Mouse (Mus musculus) testis, adult 2 months (tissue): ENCODE measurements around the gene Atp7a. TPM values are rescaled to one million over a fixed set of nuclear protein-coding genes. Genes with fewer than 3 reads are reported as not detected.
A peak's percentile ranks its signal among the peaks of the same experiment; 100 is the strongest.
"Not testable (repeated sequence)": the region's sequence is repeated elsewhere in the genome, so short reads cannot be mapped to it uniquely, and the experiment has no call there.

Source experiments
- H3K27ac ChIP-seq: fragments of 200-500 bp; 2 replicates; pipeline ENCODE4 v1.5.1; 2012; ENCODE audit warnings: low read depth, low read length; ENCODE audit not compliant: control insufficient read depth, insufficient read depth
- H3K27me3 ChIP-seq: fragments of 200-500 bp; 2 replicates; pipeline ENCODE4 v1.6.1; 2012; ENCODE audit warnings: mild to moderate bottlenecking, low read length, moderate library complexity; ENCODE audit not compliant: control insufficient read depth, insufficient read depth
- H3K36me3 ChIP-seq: fragments of 200-500 bp; 2 replicates; pipeline ENCODE4 v1.6.1; 2012; ENCODE audit warnings: mild to moderate bottlenecking, low read length; ENCODE audit not compliant: control insufficient read depth, insufficient read depth
- H3K4me1 ChIP-seq: fragments of 200-500 bp; 2 replicates; pipeline ENCODE4 v1.6.1; 2012; ENCODE audit warnings: low read length; ENCODE audit not compliant: control insufficient read depth, insufficient read depth
- H3K4me3 ChIP-seq: fragments of 200-500 bp; 2 replicates; pipeline ENCODE4 v1.5.1; 2012; ENCODE audit warnings: low read depth, mild to moderate bottlenecking, low read length, moderate library complexity, mixed read lengths; ENCODE audit not compliant: control insufficient read depth
- CTCF ChIP-seq: fragments of 200-500 bp; IDR thresholded peaks from 2 replicates; pipeline ENCODE4 v1.5.1; 2012; ENCODE audit warnings: low read depth, mild to moderate bottlenecking, inconsistent platforms, low read length, moderate library complexity; ENCODE audit not compliant: control insufficient read depth, insufficient read depth, insufficient replicate concordance
- POLR2A ChIP-seq: fragments of 200-500 bp; IDR thresholded peaks from 2 replicates; pipeline ENCODE4 v1.6.1; 2012; ENCODE audit warnings: low read depth, mild to moderate bottlenecking, inconsistent platforms, low read length, moderate library complexity; ENCODE audit not compliant: control insufficient read depth
- polyA plus RNA-seq: library from polyadenylated mRNA; depleted of rRNA; stranded (reverse); fragments of >200 nt; gene quantifications from 2 replicates; pipeline ENCODE4 v1.2.3, GENCODE M21; 2012

Gene Atp7a
- polyA plus RNA-seq, 1 experiment, result 2.7 TPM

DNA sequence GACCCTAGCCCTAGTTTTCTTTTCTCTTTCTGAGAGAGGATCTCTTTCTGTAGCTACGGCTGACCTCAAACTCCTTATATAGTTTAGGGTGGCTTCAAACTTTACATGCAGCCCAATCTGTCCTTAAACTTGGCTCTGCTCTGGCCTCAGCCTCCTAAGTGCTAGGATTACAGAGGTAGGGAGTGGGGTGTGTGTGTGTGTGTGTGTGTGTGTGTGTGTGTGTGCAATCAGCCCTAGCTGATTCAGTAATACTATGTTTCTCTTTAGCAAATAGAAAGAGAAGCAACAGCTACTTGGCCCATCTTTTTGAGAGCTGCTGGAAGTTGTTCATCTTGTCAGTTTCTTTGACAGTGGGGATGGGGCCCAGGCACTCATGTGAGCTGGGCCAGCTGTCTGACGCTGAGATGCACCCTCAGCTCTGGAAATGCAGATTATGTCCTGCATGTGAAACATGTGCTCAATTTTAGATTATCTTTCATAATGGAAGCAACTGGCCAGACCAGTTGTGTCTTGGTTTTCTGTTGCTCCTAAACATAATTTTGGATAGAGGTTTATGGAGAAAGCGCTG, 10.2 kb downstream of the Atp7a start:
- Histone ChIP-seq H3K4me1 (no peaks in the 10 kb centered on the region), H3K27me3 (no peaks in the 10 kb centered on the region), H3K36me3 (no peaks in the 10 kb centered on the region), H3K4me3 (no peak overlapping the region), H3K27ac (no peak overlapping the region)
- TF ChIP-seq CTCF (no peak), POLR2A (no peak)

DNA sequence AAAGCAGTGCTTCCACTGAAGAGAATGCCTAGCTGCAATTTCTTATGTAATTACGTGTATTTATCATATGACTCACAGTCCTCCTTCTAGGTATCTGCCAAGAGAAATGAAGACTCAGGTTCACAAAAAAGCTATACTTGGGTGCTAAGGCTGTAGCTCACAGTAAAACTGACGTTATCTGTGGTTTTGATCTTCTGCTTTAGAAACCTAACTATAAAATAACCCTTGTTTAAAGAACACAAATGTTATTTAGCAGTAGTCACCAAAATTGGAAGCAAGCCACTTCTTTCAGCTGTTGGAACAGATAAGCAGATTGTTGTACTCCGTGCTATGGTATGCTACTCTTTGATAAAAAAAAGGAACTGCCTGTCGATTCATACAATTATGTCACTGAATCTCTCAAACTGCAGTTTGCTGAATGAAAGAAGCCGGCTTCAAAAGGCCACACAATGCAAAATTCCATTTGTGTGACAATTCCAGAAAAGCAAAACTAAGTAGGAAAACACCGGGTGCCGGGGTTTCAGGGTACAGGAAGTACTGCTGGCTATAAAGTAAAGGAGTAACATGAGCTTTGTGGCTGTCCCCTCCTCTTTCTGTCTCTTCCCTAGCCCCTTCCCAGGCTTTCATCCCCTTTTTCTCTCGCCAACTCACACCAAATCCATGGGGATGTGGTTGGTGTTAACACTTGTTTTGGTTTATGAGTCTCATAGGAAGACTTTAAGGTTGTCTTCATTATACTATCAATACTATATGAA, 17.0 kb downstream of the Atp7a start:
- H3K4me1 ChIP-seq, result no peaks in the 10 kb centered on the region; the same call in 1 of the 2 replicates
- TF ChIP-seq POLR2A (no peak), CTCF (no peak)
- H3K36me3 ChIP-seq, result no peaks in the 10 kb centered on the region
- no peaks in the 10 kb centered on the region for H3K27me3 ChIP-seq
- no peak overlapping the region for H3K27ac ChIP-seq
- no peak overlapping the region for H3K4me3 ChIP-seq

DNA sequence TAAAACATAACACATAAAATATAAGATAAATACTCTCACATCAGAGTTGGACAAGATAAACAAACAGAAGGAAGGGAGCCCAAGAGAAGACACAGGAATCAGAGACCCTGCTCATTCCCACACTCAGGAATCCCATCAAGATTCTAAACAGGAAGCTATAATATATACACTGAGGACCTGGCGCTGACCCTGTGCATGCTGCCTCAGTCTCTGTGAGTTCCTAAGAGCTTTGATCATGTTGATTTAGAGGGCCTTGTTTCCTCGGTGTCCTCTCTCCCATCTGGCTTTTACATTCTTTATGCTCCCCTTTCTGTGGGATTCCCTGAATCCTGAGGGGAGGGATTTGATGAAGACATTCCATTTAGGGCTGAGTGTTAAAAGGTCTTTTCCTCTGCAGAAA, 18.4 kb downstream of the Atp7a start:
- Histone ChIP-seq H3K4me3 (no peak overlapping the region), H3K27ac (no peak overlapping the region), H3K27me3 (no peaks in the 10 kb centered on the region), H3K4me1 (no peaks in the 10 kb centered on the region; the same call in 1 of the 2 replicates), H3K36me3 (no peaks in the 10 kb centered on the region)
- TF ChIP-seq CTCF (no peak), POLR2A (no peak)

DNA sequence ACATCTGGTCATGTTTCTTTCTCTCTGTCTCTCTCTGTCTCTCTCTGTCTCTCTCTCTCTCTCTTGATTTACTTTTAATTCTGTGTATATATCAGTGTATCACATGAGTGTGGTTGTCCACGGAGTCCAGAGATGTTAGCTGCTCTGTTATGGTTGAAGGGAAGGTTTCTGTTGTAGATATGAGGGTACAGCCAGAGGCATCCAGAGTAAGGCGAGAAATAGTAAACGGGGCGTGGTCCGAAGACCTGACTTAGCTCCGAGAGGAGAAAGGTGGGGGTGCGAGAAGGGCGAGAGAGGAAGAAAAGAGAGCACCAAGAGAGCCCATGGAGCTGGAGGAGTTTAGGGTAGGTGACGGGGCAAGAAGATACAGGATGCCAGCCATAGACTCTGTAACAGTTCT, 18.9 kb downstream of the Atp7a start:
- H3K27me3 ChIP-seq, result no peaks in the 10 kb centered on the region
- no peaks in the 10 kb centered on the region; the same call in 1 of the 2 replicates for H3K4me1 ChIP-seq
- H3K4me3 ChIP-seq, result no peak overlapping the region
- no peak overlapping the region for H3K27ac ChIP-seq
- TF ChIP-seq POLR2A (no peak), CTCF (no peak)
- no peaks in the 10 kb centered on the region for H3K36me3 ChIP-seq

DNA sequence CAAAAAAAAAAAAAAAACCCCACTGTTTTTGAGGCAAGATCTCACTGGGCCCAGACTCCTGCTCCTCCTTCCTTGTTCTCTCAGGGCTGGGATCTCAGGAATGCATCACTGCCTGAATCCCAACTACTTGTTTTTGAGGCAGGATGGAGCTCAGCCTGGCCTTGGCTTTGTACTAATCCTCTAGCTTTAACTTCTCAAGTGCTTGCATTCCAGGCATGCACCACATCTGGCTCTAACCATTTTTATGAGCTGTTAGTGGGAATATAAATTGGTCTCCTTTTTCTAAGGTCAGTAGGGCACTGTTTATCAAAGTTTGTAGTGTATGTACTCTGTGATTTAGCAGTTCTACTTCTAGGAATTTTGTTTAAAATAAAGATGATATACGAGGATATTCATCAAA, 21.1 kb downstream of the Atp7a start:
- TF ChIP-seq CTCF (no peak), POLR2A (no peak)
- H3K27ac ChIP-seq, result no peak overlapping the region
- H3K27me3 ChIP-seq, result no peaks in the 10 kb centered on the region
- H3K4me3 ChIP-seq, result no peak overlapping the region
- H3K4me1 ChIP-seq, result no peaks in the 10 kb centered on the region; the same call in 1 of the 2 replicates
- H3K36me3 ChIP-seq, result no peaks in the 10 kb centered on the region

DNA sequence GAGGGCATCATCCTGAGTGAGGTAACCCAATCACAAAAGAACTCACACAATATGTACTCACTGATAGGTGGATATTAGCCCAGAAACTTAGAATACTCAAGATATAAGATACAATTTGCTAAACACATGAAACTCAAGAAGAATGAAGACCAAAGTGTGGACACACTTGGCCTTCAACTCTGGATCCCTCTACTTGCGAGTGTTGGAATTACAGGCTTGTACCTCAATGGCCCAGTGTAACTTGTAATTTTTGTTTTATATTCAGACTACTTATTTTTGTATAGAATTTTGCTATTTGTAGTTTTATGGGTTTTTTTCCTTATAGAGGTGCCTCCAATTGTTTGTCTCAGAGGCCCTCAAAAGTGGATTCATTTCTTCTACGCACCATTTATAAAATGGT, 50.8 kb downstream of the Atp7a start:
- H3K27me3 ChIP-seq, H3K27ac ChIP-seq, H3K36me3 ChIP-seq, H3K4me3 ChIP-seq, H3K4me1 ChIP-seq: not testable (repeated sequence)

DNA sequence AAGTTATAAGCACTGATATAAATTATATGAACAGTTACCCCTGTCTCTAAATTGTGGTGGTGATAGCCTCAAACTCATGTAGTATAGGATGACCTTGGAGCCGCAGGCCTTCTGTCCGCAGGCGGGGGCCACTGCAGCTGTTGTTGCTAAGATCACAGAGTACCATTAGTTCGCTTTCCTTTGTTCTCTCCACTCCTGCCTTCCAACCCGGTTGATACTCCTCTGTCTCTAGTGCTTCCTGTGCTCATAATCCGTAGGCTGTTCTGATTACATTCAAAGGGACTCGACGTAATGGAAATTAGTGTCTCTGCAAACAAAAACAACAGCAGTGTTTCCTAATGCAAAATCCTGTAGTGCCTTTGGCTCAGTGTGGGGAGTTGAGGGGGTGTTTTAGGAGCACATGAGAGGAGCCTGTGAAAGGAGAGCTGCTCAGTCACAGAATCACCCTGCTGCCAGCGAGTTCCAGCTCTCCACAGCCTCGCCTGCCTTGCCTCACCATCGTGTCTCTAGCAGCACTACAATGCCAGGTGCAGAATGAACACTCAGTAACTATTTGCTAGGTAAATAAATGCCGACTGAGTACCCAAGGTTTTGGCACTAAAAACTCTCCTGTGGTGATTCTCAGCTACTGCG, 53.9 kb downstream of the Atp7a start:
- H3K36me3 ChIP-seq, result no peaks in the 10 kb centered on the region
- peak overlapping the region; percentile 32; the same call in 1 of the 2 replicates for H3K27ac ChIP-seq
- TF ChIP-seq CTCF, result no peak
- TF ChIP-seq POLR2A, result no peak
- no peaks in the 10 kb centered on the region for H3K27me3 ChIP-seq
- no peak overlapping the region for H3K4me3 ChIP-seq
- H3K4me1 ChIP-seq, result no peaks in the 10 kb centered on the region
